Mouse (Mus musculus): Measurements from ENCODE around the gene Gm4491. TPM values are rescaled to one million over a fixed set of nuclear protein-coding genes. Genes with fewer than 3 reads are reported as not detected.
"Not testable (repeated sequence)": the region's sequence is repeated elsewhere in the genome, so short reads cannot be mapped to it uniquely, and the experiment has no call there.

The Gm4491 gene
- total RNA-seq, 2 experiments from 2014 or later = not detected

GRCm38 (mm10) chr14:57090001-57090400 is 25.7 kb downstream of the Gm4491 start:
- no peak for DNase-seq (ENCODE audit: low spot score)
- intact Hi-C loops (cut with DNase I) = no loop called here

- intact Hi-C loops (cut with DNase I) = no loop called here
- DNase-seq (ENCODE audit: low spot score) = no peak
These were observed 26.6 kb downstream of the Gm4491 start for GRCm38 (mm10) chr14:57089107-57089506.

- intact Hi-C loops (cut with DNase I) = no loop called here
- DNase-seq (ENCODE audit: low spot score) = no peak
These were observed 31.5 kb downstream of the Gm4491 start for GRCm38 (mm10) chr14:57084180-57084668.

GRCm38 (mm10) chr14:57082863-57083262 is 32.8 kb downstream of the Gm4491 start:
- intact Hi-C loops (cut with DNase I) = no loop called here
- DNase-seq (ENCODE audit: low spot score) = no peak

GRCm38 (mm10) chr14:57075537-57075936 is 40.1 kb downstream of the Gm4491 start:
- no peak for DNase-seq (ENCODE audit: low spot score)
- intact Hi-C loops (cut with DNase I) = no loop called here

- not testable (repeated sequence) for DNase-seq (ENCODE audit: low spot score)
- intact Hi-C loops (cut with DNase I) = loop anchor here (10.0 kb wide), 1 partner anchor 695 kb away; no protein-coding TSS in a partner anchor
These were observed 45.8 kb downstream of the Gm4491 start for GRCm38 (mm10) chr14:57069906-57070305.

GRCm38 (mm10) chr14:57066053-57066452 is 49.6 kb downstream of the Gm4491 start:
- DNase-seq (ENCODE audit: low spot score) = no peak
- intact Hi-C loops (cut with DNase I) = loop anchor here (10.0 kb wide), 1 partner anchor 691 kb away; no protein-coding TSS in a partner anchor

Other genes starting within 250 kb of the Gm4491 start
- gene Zmym2, start 229.2 kb downstream of the Gm4491 start, total RNA-seq (2021) = 10 to 100 TPM; 31.2 to 36.2 TPM
- gene Gja3, start 57.8 kb downstream of the Gm4491 start, total RNA-seq (2021) = 10 to 100 TPM; 18.4 to 19.5 TPM
- not detected for gene Gjb2, start 11.2 kb downstream of the Gm4491 start, total RNA-seq (2021)
- not detected for gene Gjb6, start 17.7 kb upstream of the Gm4491 start, total RNA-seq (2021)